Mouse (Mus musculus) gastrocnemius, postnatal 10 days (tissue): Measurements from ENCODE around the gene Cnnm3. TPM values are rescaled to one million over a fixed set of nuclear protein-coding genes. Genes with fewer than 3 reads are reported as not detected.
"Not testable (repeated sequence)": the region's sequence is repeated elsewhere in the genome, so short reads cannot be mapped to it uniquely, and the experiment has no call there.

ENCODE experiments used
- DNase-seq: peaks from one replicate; pipeline ENCODE4 v3.0.0; 2021; ENCODE audit warnings: mixed read lengths
- total RNA-seq, 2 experiments: library from RNA; stranded (reverse); gene quantifications; 2 replicates each; pipeline ENCODE4 v1.2.3; 2021

The Cnnm3 gene
- total RNA-seq, 2 experiments from 2014 or later = 14.5 to 18.2 TPM

DNA sequence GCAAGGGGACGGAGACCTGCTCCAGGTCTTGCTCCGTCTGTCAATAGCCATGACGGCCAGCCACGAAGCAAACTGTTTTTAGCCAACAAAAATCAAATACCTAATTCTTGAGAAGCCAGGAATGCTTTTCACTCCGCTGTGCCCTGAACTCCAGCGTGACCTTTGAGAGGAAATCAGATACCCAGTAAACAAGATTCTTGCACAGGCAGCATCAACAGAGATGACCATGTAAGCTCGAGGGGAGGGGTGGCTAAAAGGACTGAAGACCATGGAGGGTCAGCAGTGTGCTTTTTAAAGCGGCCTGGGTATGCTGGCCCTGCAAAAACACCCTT, 24.7 kb downstream of the Cnnm3 start:
- no peak for DNase-seq

GRCm38 (mm10) chr1:36536783-36537182, 25.1 kb downstream of the Cnnm3 start, which contains the start of gene Ankrd23:
Gene Ankrd23, minus strand, starts transcription at chr1:36536883.
- not testable (repeated sequence) for DNase-seq

- no peak for DNase-seq
These were observed 27.1 kb downstream of the Cnnm3 start for GRCm38 (mm10) chr1:36538727-36539126.

DNA sequence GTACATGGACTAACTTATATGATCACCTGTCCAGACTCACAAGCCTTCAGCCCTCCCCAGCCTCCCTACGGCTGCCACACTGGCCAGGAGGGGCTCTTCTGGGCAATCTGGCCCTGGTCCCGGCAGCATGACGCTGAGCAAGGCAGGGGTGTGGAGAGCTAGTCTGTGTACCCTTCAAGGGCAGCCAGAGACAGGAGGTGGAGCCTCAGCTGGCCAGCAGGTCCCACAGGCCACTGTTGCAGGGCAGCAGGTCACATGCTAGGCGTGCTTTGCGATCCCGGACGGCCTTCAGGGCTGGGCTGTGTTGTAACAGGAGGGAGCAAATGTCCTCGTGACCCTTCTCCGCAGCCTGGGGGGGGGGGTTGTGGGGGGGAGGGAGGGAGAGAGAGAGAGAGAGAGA, 27.5 kb downstream of the Cnnm3 start, which contains the start of gene Gm42417:
TSS of gene Gm42417 (minus strand) at position 244 of the 400 bp plus-strand sequence.
- DNase-seq = peak; percentile 73

DNA sequence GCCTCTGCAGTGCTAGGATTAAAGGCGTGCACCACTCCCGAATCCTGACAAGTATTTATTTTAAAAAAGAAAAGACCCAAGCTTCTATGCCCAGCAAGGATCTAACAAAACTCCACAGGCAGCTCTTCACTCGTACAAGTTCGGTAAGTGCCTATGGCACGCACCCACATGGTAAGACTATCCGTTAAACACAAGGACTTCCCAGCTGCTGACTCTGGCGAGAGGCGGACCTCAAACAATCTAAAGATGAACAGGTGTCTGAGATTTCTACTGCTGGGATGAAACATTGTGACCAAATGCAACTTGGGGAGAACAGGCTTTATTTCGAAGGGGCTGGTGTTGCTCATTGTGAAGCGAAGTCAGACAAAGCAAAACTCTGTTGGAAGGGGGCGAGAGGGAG, 28.5 kb downstream of the Cnnm3 start:
- DNase-seq = no peak

DNA sequence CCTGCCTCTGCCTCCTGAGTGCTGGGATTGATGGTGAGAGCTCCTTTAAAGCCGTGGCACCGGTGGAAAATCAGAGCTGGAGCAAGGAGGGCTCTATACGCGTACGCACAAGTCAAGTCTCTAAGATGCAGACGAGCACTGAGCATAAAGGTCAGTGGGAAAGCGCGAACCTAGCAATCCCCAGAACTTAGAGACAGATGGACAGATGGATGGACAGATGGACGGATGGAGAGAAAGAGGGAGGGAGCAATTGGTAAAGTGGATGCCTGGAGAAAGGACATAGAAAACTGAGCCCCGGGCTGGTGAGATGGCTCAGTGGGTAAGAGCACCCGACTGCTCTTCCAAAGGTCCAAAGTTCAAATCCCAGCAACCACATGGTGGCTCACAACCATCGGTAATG, 29.1 kb downstream of the Cnnm3 start:
- no peak for DNase-seq

DNA sequence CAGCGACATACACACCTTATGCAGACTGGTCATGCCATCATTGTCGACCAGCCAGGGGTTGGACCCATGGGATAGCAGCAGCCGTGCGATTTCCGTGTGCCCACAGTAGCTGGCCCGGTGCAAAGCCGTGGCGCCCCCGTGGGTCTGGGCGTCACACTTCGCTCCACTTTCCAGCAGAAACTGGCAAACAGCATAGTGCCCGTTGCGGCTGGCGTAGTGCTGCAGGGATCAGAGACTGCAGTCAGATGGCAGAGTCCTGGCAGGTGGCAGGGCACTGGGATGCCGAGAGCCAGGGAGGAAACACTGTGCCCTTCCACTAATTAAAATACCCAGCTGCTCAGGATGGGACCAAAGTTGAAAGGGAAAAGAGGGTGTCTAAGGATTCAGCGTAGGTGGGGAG, 30.2 kb downstream of the Cnnm3 start:
- no peak for DNase-seq

DNA sequence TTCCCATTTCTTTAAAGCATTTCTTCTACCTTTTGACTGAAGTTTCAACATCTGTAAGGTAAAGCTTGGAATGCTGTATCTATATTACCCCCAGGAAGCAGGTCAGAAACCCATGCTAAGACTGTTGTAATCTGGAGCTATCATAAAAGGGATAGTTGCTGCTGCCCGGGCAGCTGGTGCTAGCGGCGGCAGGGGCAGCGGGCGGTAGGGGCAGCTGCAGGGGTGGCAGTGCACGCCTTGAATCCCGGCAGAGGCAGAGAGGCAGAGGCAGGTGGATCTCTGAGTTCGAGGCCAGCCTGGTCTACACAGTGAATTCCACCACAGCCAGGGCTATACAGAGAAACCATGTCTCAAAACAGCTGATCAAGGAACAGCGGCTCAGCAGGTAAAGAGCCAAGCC, 31.3 kb downstream of the Cnnm3 start:
- DNase-seq = no peak

GRCm38 (mm10) chr1:36545382-36545781, 33.7 kb downstream of the Cnnm3 start:
- DNase-seq = no peak

DNA sequence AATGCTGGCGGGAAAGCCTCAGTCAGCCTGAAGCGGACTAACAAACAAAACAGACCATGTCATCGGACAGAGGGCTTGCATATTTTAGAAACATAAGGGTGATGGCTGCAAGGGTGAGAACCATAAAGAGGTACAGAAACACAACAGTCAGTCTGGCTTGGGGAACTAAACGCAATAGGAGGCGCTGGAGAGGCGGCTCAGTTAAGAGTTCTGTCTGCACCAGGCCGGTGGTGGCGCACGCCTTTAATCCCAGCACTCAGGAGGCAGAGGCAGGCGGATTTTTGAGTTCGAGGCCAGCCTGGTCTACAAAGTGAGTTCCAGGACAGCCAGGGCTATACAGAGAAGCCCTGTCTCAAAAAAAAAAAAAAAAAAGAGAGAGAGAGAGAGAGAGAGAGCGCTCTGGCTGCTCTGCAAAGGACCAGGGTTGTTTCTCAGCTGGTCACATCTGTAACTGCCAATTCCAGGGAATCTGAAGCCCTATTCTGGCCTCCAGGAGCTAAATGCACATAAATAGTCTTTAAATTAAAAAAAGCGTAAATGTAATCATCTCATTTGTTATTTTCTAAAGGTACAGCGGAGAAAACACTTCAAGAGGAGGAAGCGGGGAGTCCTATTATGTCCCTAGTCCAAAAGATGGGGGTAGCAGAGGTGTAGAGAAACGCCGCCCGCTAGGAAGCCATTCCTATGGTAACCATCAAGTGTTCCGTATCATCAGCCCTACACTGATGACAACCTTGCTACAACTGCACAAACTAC, 34.4 kb downstream of the Cnnm3 start:
- no peak for DNase-seq

DNA sequence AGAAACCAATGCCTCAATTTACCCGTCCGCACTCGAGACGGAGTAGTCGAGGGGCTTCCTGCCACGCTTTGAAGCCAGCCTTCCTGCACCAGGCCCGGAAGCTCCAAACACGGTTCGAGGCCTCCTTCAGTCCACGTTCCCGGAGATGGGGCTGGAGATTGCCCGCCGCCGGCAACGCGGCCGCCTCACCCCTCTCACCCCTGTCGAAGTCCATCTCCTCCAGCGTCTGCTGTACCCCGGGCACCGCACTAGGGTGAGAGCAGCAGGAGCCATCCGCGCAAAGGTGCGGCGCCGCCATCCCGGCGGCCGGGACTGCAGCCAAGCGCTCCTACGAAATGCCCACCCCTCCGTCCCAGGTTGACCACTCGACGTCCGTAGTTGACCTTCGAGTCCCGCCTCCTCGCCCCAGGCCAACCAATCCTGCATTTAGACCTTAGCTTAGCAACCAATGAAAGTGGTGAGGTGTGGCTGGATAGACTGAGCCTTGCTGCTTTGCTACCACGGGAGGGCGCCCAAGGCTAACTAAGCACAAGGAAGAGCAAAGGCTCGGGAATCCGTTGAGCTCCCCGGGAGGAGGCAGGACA, 35.3 kb downstream of the Cnnm3 start, which contains the start of gene Ankrd39:
TSS of gene Ankrd39 (minus strand) at position 558 of the 584 bp plus-strand sequence.
- DNase-seq = peak; percentile 95

GRCm38 (mm10) chr1:36547981-36548598, 36.4 kb downstream of the Cnnm3 start:
- DNase-seq = peak; percentile 67

DNA sequence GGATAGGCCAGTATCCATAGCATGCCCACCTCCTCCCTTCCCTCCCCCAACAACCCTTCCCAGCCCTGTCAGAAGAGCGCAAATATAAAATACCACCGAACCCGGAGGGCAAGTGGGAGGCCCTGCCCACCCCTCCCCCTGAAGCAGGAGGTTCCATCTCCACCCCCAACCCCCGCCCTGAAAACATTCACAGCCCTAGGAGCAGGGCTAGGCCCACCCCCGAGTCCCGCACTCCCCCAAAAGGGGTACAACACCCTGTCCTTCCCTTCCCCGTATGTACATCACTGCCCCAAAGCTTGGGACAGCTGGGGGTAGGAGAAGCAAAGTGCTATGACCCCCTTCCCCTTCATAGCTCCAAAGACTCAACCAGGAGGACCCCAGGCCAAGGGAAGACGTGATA, 37.1 kb downstream of the Cnnm3 start:
- DNase-seq = no peak

- DNase-seq = no peak
These were observed 37.8 kb downstream of the Cnnm3 start for GRCm38 (mm10) chr1:36549491-36549890.

- DNase-seq = no peak
These were observed 38.6 kb downstream of the Cnnm3 start for GRCm38 (mm10) chr1:36550075-36550863.

DNA sequence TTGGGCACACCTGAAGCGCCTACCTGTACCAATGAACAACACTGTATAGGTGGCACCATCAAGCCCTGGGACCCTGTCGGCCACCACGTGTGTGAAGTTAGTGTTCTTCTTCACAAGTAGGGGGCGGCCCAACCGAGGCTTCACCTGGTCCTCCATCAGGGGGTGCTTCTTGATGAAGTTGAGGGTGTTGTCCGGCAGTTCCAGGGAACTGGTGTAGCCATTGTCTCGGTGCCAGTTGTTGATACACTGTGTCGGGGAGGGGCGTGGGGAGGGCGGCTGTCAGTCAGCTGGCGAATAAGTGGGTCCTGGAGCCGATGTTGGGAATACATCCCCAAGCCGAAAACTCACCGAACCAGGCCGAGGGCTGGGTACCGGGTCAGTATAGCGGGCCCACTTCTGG, 40.2 kb downstream of the Cnnm3 start:
- no peak for DNase-seq

DNA sequence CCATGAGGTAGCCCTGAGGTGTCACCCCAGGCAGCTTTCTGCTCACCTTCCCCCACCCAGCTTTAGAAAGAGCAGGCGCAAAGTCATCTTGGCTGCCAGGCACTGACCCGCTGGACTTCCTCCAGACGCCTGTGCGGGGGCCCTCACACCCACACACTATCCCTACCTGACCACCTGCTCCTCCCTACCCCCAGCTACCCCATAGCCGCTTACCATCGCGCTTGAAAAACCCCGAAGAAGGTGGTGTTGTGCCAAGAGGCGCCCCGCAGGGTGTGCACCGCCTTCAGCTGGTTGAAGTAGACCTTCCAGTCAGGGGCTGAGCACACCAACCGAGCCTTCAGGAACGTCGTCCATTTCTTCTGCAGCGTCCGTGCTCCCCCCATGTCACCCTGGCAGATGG, 40.8 kb downstream of the Cnnm3 start:
- DNase-seq = no peak

DNA sequence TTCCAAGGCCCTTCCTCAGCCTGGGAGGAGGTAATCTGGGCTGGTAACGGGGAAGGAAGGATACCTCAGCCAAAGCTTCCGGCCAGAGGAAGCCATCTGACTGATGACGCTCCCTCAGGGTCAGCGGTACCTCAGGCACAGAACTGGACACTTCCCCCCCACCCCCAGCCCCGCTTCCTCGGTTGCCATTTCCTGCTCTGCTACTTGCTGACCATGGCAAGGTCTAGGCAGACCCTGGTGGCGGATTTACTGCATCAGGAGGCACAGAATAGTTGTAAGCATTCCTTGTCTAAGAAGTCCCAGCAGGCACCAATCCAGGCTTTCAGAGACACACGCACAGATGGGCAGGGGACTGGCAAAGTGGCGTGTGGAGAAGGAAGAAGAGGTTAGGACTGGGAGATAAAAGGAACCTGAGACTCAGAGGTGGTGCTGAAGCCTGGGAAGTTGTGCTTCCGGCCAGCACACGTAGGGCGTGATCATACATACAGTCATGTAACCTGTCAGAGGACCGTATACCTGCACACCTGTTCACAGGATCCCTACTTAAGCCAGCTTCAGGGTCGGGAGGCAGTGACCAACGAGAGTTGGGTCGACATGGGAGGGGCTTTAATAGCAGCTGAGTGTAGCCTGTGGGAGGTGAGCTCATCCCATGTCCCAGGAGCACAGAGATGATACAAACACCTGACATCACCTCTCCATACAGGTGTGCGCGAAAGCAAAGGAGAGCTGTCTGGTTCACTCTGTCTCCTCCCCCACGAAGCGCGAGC, 43.1 kb downstream of the Cnnm3 start:
- DNase-seq = no peak

GRCm38 (mm10) chr1:36555798-36556395, 44.2 kb downstream of the Cnnm3 start:
- DNase-seq = no peak

GRCm38 (mm10) chr1:36556553-36557456, 45.1 kb downstream of the Cnnm3 start:
- peak; percentile 96 for DNase-seq
